Mouse (Mus musculus) CH12.LX (cell line): Measurements from ENCODE around the gene Stard5.

Experiments
- BHLHE40 ChIP-seq: IDR thresholded peaks from 2 replicates; pipeline ENCODE4 v1.6.1; 2011; ENCODE audit warnings: mild to moderate bottlenecking, low read depth, low read length, improper control_type of control experiment
- CHD1 ChIP-seq: IDR thresholded peaks from 2 replicates; pipeline ENCODE4 v1.6.1; 2012; ENCODE audit warnings: low read depth, low read length, improper control_type of control experiment, inconsistent platforms
- CTCF ChIP-seq, 2 experiments: IDR thresholded peaks in 1 of 2; conservative IDR thresholded peaks in 1 of 2; 2 replicates each; pipeline ENCODE4 v1.5.1; 2011 to 2012; ENCODE audit warnings: low read depth in 2 of 2, low read length in 2 of 2, improper control_type of control experiment in 1 of 2, inconsistent platforms in 1 of 2, mild to moderate bottlenecking in 1 of 2, moderate library complexity in 1 of 2
- E2F4 ChIP-seq: IDR thresholded peaks from 2 replicates; pipeline ENCODE4 v1.6.1; 2011; ENCODE audit warnings: low read depth, low read length, improper control_type of control experiment; ENCODE audit not compliant: insufficient replicate concordance
- EP300 ChIP-seq: IDR thresholded peaks from 2 replicates; pipeline ENCODE4 v1.6.1; 2011; ENCODE audit warnings: low read length, improper control_type of control experiment
- ETS1 ChIP-seq: conservative IDR thresholded peaks from 2 replicates; pipeline ENCODE4 v1.6.1; 2012; ENCODE audit warnings: low read depth, mild to moderate bottlenecking, inconsistent platforms, low read length, improper control_type of control experiment, moderate library complexity
- MEF2A ChIP-seq: IDR thresholded peaks from 2 replicates; pipeline ENCODE4 v1.6.1; 2014; ENCODE audit warnings: low read depth, mild to moderate bottlenecking, inconsistent platforms, low read length, improper control_type of control experiment, borderline replicate concordance
- POLR2A ChIP-seq: IDR thresholded peaks from 2 replicates; pipeline ENCODE4 v1.6.1; 2011; ENCODE audit warnings: low read depth, mild to moderate bottlenecking, improper control_type of control experiment, low read length
- POLR2AphosphoS2 ChIP-seq: IDR thresholded peaks from 2 replicates; pipeline ENCODE4 v1.6.1; 2011; ENCODE audit warnings: low read depth, low read length, improper control_type of control experiment
- RCOR1 ChIP-seq: conservative IDR thresholded peaks from 2 replicates; pipeline ENCODE4 v1.6.1; 2012; ENCODE audit warnings: low read depth, mild to moderate bottlenecking, inconsistent platforms, low read length, improper control_type of control experiment
- TCF12 ChIP-seq: IDR thresholded peaks from 2 replicates; pipeline ENCODE4 v1.6.1; 2014; ENCODE audit warnings: low read depth, mild to moderate bottlenecking, inconsistent platforms, low read length, improper control_type of control experiment
- USF2 ChIP-seq: conservative IDR thresholded peaks from 2 replicates; pipeline ENCODE4 v1.6.1; 2011; ENCODE audit warnings: low read depth, low read length, improper control_type of control experiment
- ZNF384 ChIP-seq: IDR thresholded peaks from 2 replicates; pipeline ENCODE4 v1.6.1; 2012; ENCODE audit warnings: low read depth, low read length, improper control_type of control experiment, inconsistent platforms

DNA sequence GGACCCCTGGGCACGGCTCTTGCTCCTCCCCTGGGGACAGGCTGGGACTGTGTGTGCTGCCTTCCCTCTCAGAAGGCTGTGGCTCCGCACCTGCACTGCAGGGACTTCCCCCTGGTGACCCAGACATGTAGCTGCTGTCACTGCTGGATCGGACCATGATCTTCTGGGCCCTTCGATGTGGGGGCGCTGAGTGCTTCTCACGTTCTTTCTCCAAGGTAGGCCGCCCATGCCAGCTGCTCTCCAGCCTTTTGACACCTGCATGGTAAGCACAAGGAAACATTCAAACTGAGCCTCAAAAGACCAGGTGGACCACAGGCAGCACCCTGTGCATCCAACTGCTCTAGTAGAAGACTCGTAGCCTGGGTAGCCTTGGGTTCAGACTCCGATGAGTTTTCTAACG is 29.3 kb downstream of the Stard5 start:
- TF ChIP-seq CTCF (conservative IDR thresholded peaks at IDR 0.05 in 1 of 2, IDR thresholded peaks at IDR 0.05 in 1 of 2; ENCODE audit: low read depth in 2 of 2, low read length in 2 of 2) (no peak), POLR2A (no peak), USF2 (no peak), ETS1 (peak; percentile 61), MEF2A (no peak), POLR2AphosphoS2 (no peak), EP300 (peak; percentile 1; the same call in 1 of the 2 replicates), BHLHE40 (peak; percentile 92), CHD1 (no peak), RCOR1 (no peak), E2F4 (no peak), ZNF384 (no peak), TCF12 (peak; percentile 97)
